Mouse (Mus musculus) heart, adult 2 months (tissue): ENCODE measurements around the gene Ifna11.

Source experiments
- CTCF ChIP-seq: fragments of 200-600 bp; IDR thresholded peaks from 2 replicates; pipeline ENCODE4 v1.8.1; 2022; ENCODE audit warnings: antibody characterized with exemption, mild to moderate bottlenecking, moderate library complexity
- EP300 ChIP-seq: fragments of 200-500 bp; IDR thresholded peaks from 2 replicates; pipeline ENCODE4 v1.6.1; 2011; ENCODE audit warnings: low read depth, low read length, control low read depth; ENCODE audit not compliant: insufficient read depth
- POLR2A ChIP-seq: fragments of 200-500 bp; IDR thresholded peaks from 2 replicates; pipeline ENCODE4 v1.6.1; 2011; ENCODE audit warnings: mild to moderate bottlenecking, low read depth, low read length, control low read depth; ENCODE audit not compliant: insufficient read depth

DNA sequence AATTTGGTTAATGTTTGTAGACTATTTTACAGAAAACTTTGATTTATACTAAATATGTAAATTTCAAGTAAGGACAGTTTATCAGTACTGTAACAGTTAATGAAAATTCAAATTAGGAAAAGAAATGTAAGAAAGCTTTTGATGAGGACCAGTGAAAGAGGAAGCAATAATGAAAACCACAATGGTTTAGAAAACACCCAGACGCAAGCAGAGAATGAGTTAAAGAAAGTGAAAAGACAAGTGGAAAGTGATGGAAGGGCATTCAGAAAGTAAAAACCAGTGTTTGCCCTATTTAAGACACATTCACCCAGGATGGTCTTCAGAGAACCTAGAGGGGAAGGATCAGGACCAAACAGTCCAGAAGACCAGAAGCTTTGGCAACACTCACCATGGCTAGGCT, 29.9 kb downstream of the Ifna11 start, which contains the start of gene Ifna1:
- TF ChIP-seq CTCF: no peak
- no peak for TF ChIP-seq POLR2A
- TF ChIP-seq EP300: no peak
